Mouse (Mus musculus) gastrocnemius, adult 18-20 months (tissue): ENCODE results near the gene Cfap65. TPM values are rescaled to one million over a fixed set of nuclear protein-coding genes. Genes with fewer than 3 reads are reported as not detected.

ENCODE experiments used
- DNase-seq: peaks from one replicate; pipeline ENCODE4 v3.0.0; 2021; ENCODE audit warnings: low spot score
- total RNA-seq, 2 experiments: library from RNA; stranded (reverse); gene quantifications; 2 replicates each; pipeline ENCODE4 v1.2.3; 2021

Gene Cfap65
- total RNA-seq, 2 experiments from 2014 or later, result not detected

- DNase-seq, result no peak
Observed at GRCm38 (mm10) chr1:74939762-74940161, 4.4 kb upstream of the Cfap65 start.

- DNase-seq, result no peak
Observed at GRCm38 (mm10) chr1:74936221-74936830, 927 bp upstream of the Cfap65 start.

GRCm38 (mm10) chr1:74927621-74928296, 7.6 kb downstream of the Cfap65 start:
- DNase-seq, result no peak

GRCm38 (mm10) chr1:74926721-74927120, 8.7 kb downstream of the Cfap65 start:
- no peak for DNase-seq

GRCm38 (mm10) chr1:74924464-74924863, 10.9 kb downstream of the Cfap65 start:
- no peak for DNase-seq

- DNase-seq, result no peak
Observed at GRCm38 (mm10) chr1:74915706-74916105, 19.7 kb downstream of the Cfap65 start.

- DNase-seq, result no peak
Observed at GRCm38 (mm10) chr1:74902191-74902590, 33.2 kb downstream of the Cfap65 start.

GRCm38 (mm10) chr1:74901686-74902085, 33.7 kb downstream of the Cfap65 start:
- DNase-seq, result peak; percentile 42

- DNase-seq, result no peak
Observed at GRCm38 (mm10) chr1:74900341-74901285, 34.8 kb downstream of the Cfap65 start.

- no peak for DNase-seq
Observed at GRCm38 (mm10) chr1:74898656-74899431, 36.6 kb downstream of the Cfap65 start.

GRCm38 (mm10) chr1:74897976-74898375, 37.4 kb downstream of the Cfap65 start:
- no peak for DNase-seq

- peak; percentile 40 for DNase-seq
Observed at GRCm38 (mm10) chr1:74894966-74895365, 40.4 kb downstream of the Cfap65 start.

- peak; percentile 18 for DNase-seq
Observed at GRCm38 (mm10) chr1:74893134-74893855, 42.1 kb downstream of the Cfap65 start, which contains the start of gene Cryba2. Gene Cryba2 (minus strand): TSS chr1:74893143.

- DNase-seq, result no peak
Observed at GRCm38 (mm10) chr1:74892351-74893133, 42.9 kb downstream of the Cfap65 start.

GRCm38 (mm10) chr1:74891513-74891912, 43.9 kb downstream of the Cfap65 start:
- DNase-seq, result no peak

- DNase-seq, result no peak
Observed at GRCm38 (mm10) chr1:74885369-74886042, 49.9 kb downstream of the Cfap65 start, which contains the start of gene Fev. Gene Fev (minus strand): TSS chr1:74885419.

GRCm38 (mm10) chr1:74884196-74885141, 50.9 kb downstream of the Cfap65 start:
- no peak for DNase-seq

- DNase-seq, result no peak
Observed at GRCm38 (mm10) chr1:74883441-74883840, 52.0 kb downstream of the Cfap65 start.
